24 mouse cellular contexts compared by ENCODE assay signal in genomic region chr5:47714333-47714732, GRCm38 (mm10).
DNase-seq lines count a peak whose midpoint lies in the region; ATAC-seq lines count a peak whose summit lies in the region.
"Had no signal": no experiment of that assay in that cellular context is flagged by ENCODE, and none has a peak within 500 bp of the region (broad histone marks: within the 10 kb centered on the region; RNA-seq: fewer than 3 reads in every experiment).

No protein-coding gene starts in this region.

- no peak overlapping the region for H3K27ac ChIP-seq in forebrain, embryonic 11.5 days (ENCODE audit: low read depth, low read length)
- H3K27ac ChIP-seq in forebrain, embryonic 10.5 days: no peak overlapping the region
- no peak overlapping the region for H3K27ac ChIP-seq in forebrain, embryonic 13.5 days
- no peak overlapping the region for H3K27ac ChIP-seq in forebrain, embryonic 16.5 days (ENCODE audit: low read length)
- H3K27ac ChIP-seq in neural tube, embryonic 11.5 days (ENCODE audit: low read depth, low read length): no peak overlapping the region
- H3K27ac ChIP-seq: embryonic facial prominence, embryonic 10.5 days; embryonic facial prominence, embryonic 12.5 days; forebrain, embryonic 15.5 days had no signal

- H3K9ac ChIP-seq in forebrain, embryonic 11.5 days (ENCODE audit: low read length): no peak overlapping the region
- H3K9ac ChIP-seq in forebrain, embryonic 13.5 days: no peak overlapping the region
- no peak overlapping the region for H3K9ac ChIP-seq in forebrain, embryonic 16.5 days (replicated peaks; ENCODE audit: low read depth, low read length)
- no peak overlapping the region for H3K9ac ChIP-seq in neural tube, embryonic 11.5 days (ENCODE audit: low read length)
- H3K9ac ChIP-seq: embryonic facial prominence, embryonic 12.5 days; forebrain, embryonic 15.5 days had no signal

- H3K4me3 ChIP-seq in forebrain, embryonic 11.5 days (ENCODE audit: low read depth, low read length): no peak overlapping the region
- H3K4me3 ChIP-seq in forebrain, embryonic 10.5 days: no peak overlapping the region
- H3K4me3 ChIP-seq in forebrain, embryonic 13.5 days: no peak overlapping the region
- H3K4me3 ChIP-seq in forebrain, embryonic 16.5 days (replicated peaks; ENCODE audit: low read length): no peak overlapping the region
- H3K4me3 ChIP-seq in neural tube, embryonic 11.5 days (ENCODE audit: low read depth, low read length): no peak overlapping the region
- H3K4me3 ChIP-seq: embryonic facial prominence, embryonic 10.5 days; embryonic facial prominence, embryonic 12.5 days; forebrain, embryonic 15.5 days had no signal

- intact Hi-C loops in gastrocnemius, postnatal 36 days (cut with DNase I): no loop called here

- peak; percentile 75 for ATAC-seq in forebrain, embryonic 11.5 days (replicated peaks; ENCODE audit: low FRiP score)
- ATAC-seq in forebrain, embryonic 13.5 days: peak; percentile 21; the same call in 1 of the 2 replicates
- no peak for ATAC-seq in forebrain, embryonic 16.5 days
- ATAC-seq in neural tube, embryonic 11.5 days (ENCODE audit: insufficient read depth, low FRiP score, low TSS enrichment): peak; percentile 45; the same call in 1 of the 2 replicates
- ATAC-seq: activated CD4-positive, CD25-positive, alpha-beta regulatory T cell, adult 4 months; CD4-positive, CD25-positive, alpha-beta regulatory T cell, adult 4 months; forebrain, embryonic 15.5 days; Patski had no signal

- no peak overlapping the region for H3K4me2 ChIP-seq in forebrain, embryonic 11.5 days (ENCODE audit: low read depth, low read length, severe bottlenecking)
- no peak overlapping the region for H3K4me2 ChIP-seq in forebrain, embryonic 13.5 days
- H3K4me2 ChIP-seq in forebrain, embryonic 16.5 days (ENCODE audit: low read length): no peak overlapping the region
- H3K4me2 ChIP-seq in neural tube, embryonic 11.5 days (ENCODE audit: low read depth): no peak overlapping the region
- H3K4me2 ChIP-seq: embryonic facial prominence, embryonic 12.5 days; forebrain, embryonic 15.5 days had no signal

- no peaks in the 10 kb centered on the region for H3K9me3 ChIP-seq in forebrain, embryonic 11.5 days (ENCODE audit: control insufficient read depth, low read length)
- no peaks in the 10 kb centered on the region for H3K9me3 ChIP-seq in forebrain, embryonic 10.5 days
- no peaks in the 10 kb centered on the region for H3K9me3 ChIP-seq in forebrain, embryonic 13.5 days (replicated peaks)
- no peaks in the 10 kb centered on the region for H3K9me3 ChIP-seq in forebrain, embryonic 16.5 days (ENCODE audit: control insufficient read depth, low read length)
- no peaks in the 10 kb centered on the region for H3K9me3 ChIP-seq in neural tube, embryonic 11.5 days (ENCODE audit: control insufficient read depth, low read length)
- H3K9me3 ChIP-seq: embryonic facial prominence, embryonic 10.5 days; embryonic facial prominence, embryonic 12.5 days; forebrain, embryonic 15.5 days; G1E had no signal

- H3K36me3 ChIP-seq in forebrain, embryonic 11.5 days (ENCODE audit: control insufficient read depth, insufficient read depth, low read length): no peaks in the 10 kb centered on the region
- H3K36me3 ChIP-seq in forebrain, embryonic 10.5 days (replicated peaks): no peaks in the 10 kb centered on the region
- H3K36me3 ChIP-seq in forebrain, embryonic 13.5 days (ENCODE audit: poor library complexity, severe bottlenecking): no peaks in the 10 kb centered on the region
- H3K36me3 ChIP-seq in forebrain, embryonic 16.5 days (ENCODE audit: control insufficient read depth, insufficient read depth): no peaks in the 10 kb centered on the region
- H3K36me3 ChIP-seq in neural tube, embryonic 11.5 days (ENCODE audit: control insufficient read depth, insufficient read depth, low read length): no peaks in the 10 kb centered on the region
- H3K36me3 ChIP-seq: embryonic facial prominence, embryonic 10.5 days; embryonic facial prominence, embryonic 12.5 days; forebrain, embryonic 15.5 days; G1E had no signal

- H3K27me3 ChIP-seq in forebrain, embryonic 11.5 days (ENCODE audit: control insufficient read depth, insufficient read depth, low read length): no peaks in the 10 kb centered on the region
- H3K27me3 ChIP-seq in forebrain, embryonic 10.5 days (ENCODE audit: poor library complexity, severe bottlenecking): no peaks in the 10 kb centered on the region
- no peaks in the 10 kb centered on the region for H3K27me3 ChIP-seq in forebrain, embryonic 13.5 days
- no peaks in the 10 kb centered on the region for H3K27me3 ChIP-seq in forebrain, embryonic 16.5 days (replicated peaks; ENCODE audit: control insufficient read depth, insufficient read depth, low read length)
- no peaks in the 10 kb centered on the region for H3K27me3 ChIP-seq in neural tube, embryonic 11.5 days (ENCODE audit: control insufficient read depth, insufficient read depth, low read length)
- H3K27me3 ChIP-seq: CH12.LX; embryonic facial prominence, embryonic 12.5 days; forebrain, embryonic 15.5 days had no signal

- no peaks in the 10 kb centered on the region for H3K4me1 ChIP-seq in forebrain, embryonic 11.5 days (replicated peaks; ENCODE audit: control insufficient read depth, insufficient read depth, low read length)
- H3K4me1 ChIP-seq in forebrain, embryonic 10.5 days: peaks cover 10% of the 10 kb centered on the region
- no peaks in the 10 kb centered on the region for H3K4me1 ChIP-seq in forebrain, embryonic 13.5 days
- H3K4me1 ChIP-seq in forebrain, embryonic 16.5 days (replicated peaks; ENCODE audit: control insufficient read depth, insufficient read depth, low read length): no peaks in the 10 kb centered on the region
- H3K4me1 ChIP-seq in neural tube, embryonic 11.5 days (ENCODE audit: control insufficient read depth, insufficient read depth, low read length): no peaks in the 10 kb centered on the region
- H3K4me1 ChIP-seq: embryonic facial prominence, embryonic 10.5 days; embryonic facial prominence, embryonic 12.5 days; forebrain, embryonic 15.5 days had no signal

- no peak for DNase-seq in forebrain, embryonic 11.5 days (ENCODE audit: low spot score)
- DNase-seq in forebrain, embryonic 10.5 days (ENCODE audit: extremely low spot score, low spot score): no peak
- DNase-seq in neural tube, embryonic 11.5 days (ENCODE audit: low spot score): no peak
- no peak for DNase-seq in neural tube, embryonic 10.5 days (ENCODE audit: extremely low spot score, low spot score)
- DNase-seq in gastrocnemius, postnatal 36 days: no peak
- DNase-seq: adrenal gland, adult 8-10 months; adrenal gland, postnatal 14 days; adrenal gland, postnatal 36 days; B cell, adult 2 months; cerebellum, adult 11-12 months; cerebellum, adult 2 months; cerebellum, adult 9-10 months; cerebellum, postnatal 10 days; cerebellum, postnatal 25 days had no signal

- 26% methylated on average over 5 of the region's 5 CpGs for WGBS in forebrain, embryonic 11.5 days
- WGBS in forebrain, embryonic 10.5 days: 32% methylated on average over 5 of the region's 5 CpGs
- 20% methylated on average over 5 of the region's 5 CpGs for WGBS in forebrain, embryonic 13.5 days
- WGBS in forebrain, embryonic 16.5 days: 13% methylated on average over 5 of the region's 5 CpGs
- 66% methylated on average over 5 of the region's 5 CpGs for WGBS in neural tube, embryonic 11.5 days
